Mouse (Mus musculus) G1E (cell line): ENCODE results near the gene Ccdc187. TPM values are rescaled to one million over a fixed set of nuclear protein-coding genes. Genes with fewer than 3 reads are reported as not detected.

Source experiments
- ATAC-seq: 2 replicates; pipeline ENCODE4 v1.8.0; 2016; ENCODE audit warnings: mild to moderate bottlenecking; ENCODE audit not compliant: insufficient number of reproducible peaks, poor library complexity, low FRiP score, severe bottlenecking; ENCODE audit errors: extremely low read depth
- DNase-seq: peaks from one replicate; pipeline ENCODE4 v3.0.0; 2012; ENCODE audit warnings: low spot score
- H3K27me3 ChIP-seq: 2 replicates; pipeline ENCODE4 v1.6.1; 2012; ENCODE audit warnings: mild to moderate bottlenecking, low read length, inconsistent platforms; ENCODE audit not compliant: insufficient read depth
- H3K36me3 ChIP-seq: replicated peaks from 2 replicates; pipeline ENCODE3; 2012; ENCODE audit warnings: mild to moderate bottlenecking, inconsistent platforms
- H3K4me1 ChIP-seq: 2 replicates; pipeline ENCODE4 v1.6.1; 2012; ENCODE audit warnings: low read depth, low read length, inconsistent platforms, mixed read lengths; ENCODE audit not compliant: insufficient read depth
- H3K4me3 ChIP-seq: 2 replicates; pipeline ENCODE4 v1.5.1; 2012; ENCODE audit warnings: low read depth, mild to moderate bottlenecking, inconsistent platforms, low read length, moderate library complexity, mixed read lengths
- H3K9me3 ChIP-seq: replicated peaks from 2 replicates; pipeline ENCODE4 v1.6.1; 2012; ENCODE audit warnings: inconsistent platforms
- CTCF ChIP-seq: IDR thresholded peaks from 2 replicates; pipeline ENCODE4 v1.5.1; 2012; ENCODE audit warnings: low read depth, low read length, inconsistent platforms, mixed read lengths
- GATA1 ChIP-seq: IDR thresholded peaks from 2 replicates; pipeline ENCODE4 v1.6.1; 2012; ENCODE audit warnings: borderline replicate concordance, low read length, inconsistent platforms, mixed read lengths
- GATA2 ChIP-seq: IDR thresholded peaks from 2 replicates; pipeline ENCODE4 v1.6.1; 2012; ENCODE audit warnings: low read depth, low read length, inconsistent platforms, borderline replicate concordance
- POLR2AphosphoS5 ChIP-seq: IDR thresholded peaks from 2 replicates; pipeline ENCODE4 v1.6.1; 2012; ENCODE audit warnings: low read depth, low read length, inconsistent platforms; ENCODE audit not compliant: insufficient replicate concordance
- TAL1 ChIP-seq: conservative IDR thresholded peaks from 2 replicates; pipeline ENCODE4 v1.6.1; 2012; ENCODE audit warnings: low read depth, low read length, inconsistent platforms, mixed read lengths
- polyA plus RNA-seq: library from polyadenylated mRNA; stranded (reverse); fragments of >175 nt; gene quantifications from 2 replicates; pipeline ENCODE4 v1.2.3, GENCODE M21; 2012
- total RNA-seq, 2 experiments: library from RNA; stranded (forward) in 1 of 2; stranded (reverse) in 1 of 2; fragments of 200-1000 nt in 1 of 2; fragments of >200 nt in 1 of 2; fragmentation: Nextera tagmentation in 1 of 2; gene quantifications; 2 replicates each; pipeline ENCODE4 v1.2.3; 2014 to 2017

Gene Ccdc187
- total and polyA plus RNA-seq, 3 experiments = 0.11 TPM; not detected in 2

DNA sequence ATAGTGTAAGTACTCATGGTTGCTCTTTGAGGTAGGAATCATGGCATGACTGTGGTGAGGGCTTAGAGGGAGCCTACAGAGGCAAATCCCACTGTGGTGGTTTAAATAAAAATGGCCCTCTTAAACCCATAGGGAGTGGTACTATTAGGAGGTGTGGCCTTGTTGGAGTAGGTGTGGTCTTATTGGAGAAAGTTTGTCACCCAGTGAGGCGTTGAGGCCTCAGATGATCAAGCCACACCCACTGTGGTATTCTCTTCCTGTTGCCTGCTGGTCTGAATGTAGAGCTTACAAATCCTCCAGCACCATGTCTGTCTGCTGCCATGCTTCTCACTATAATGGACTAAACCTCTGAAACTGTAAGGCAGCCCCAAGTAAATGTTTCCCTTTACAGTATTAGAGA lies 10.4 kb upstream of the Ccdc187 start:
- no peak overlapping the region for H3K4me3 ChIP-seq
- no peaks in the 10 kb centered on the region for H3K36me3 ChIP-seq
- no peak for TF ChIP-seq POLR2AphosphoS5
- TF ChIP-seq GATA1 = no peak
- TF ChIP-seq CTCF = no peak
- TF ChIP-seq TAL1 = no peak
- no peak for TF ChIP-seq GATA2
- no peak for ATAC-seq
- no peaks in the 10 kb centered on the region for H3K9me3 ChIP-seq
- H3K4me1 ChIP-seq = no peaks in the 10 kb centered on the region
- no peak for DNase-seq
- H3K27me3 ChIP-seq = peaks cover 19% of the 10 kb centered on the region

DNA sequence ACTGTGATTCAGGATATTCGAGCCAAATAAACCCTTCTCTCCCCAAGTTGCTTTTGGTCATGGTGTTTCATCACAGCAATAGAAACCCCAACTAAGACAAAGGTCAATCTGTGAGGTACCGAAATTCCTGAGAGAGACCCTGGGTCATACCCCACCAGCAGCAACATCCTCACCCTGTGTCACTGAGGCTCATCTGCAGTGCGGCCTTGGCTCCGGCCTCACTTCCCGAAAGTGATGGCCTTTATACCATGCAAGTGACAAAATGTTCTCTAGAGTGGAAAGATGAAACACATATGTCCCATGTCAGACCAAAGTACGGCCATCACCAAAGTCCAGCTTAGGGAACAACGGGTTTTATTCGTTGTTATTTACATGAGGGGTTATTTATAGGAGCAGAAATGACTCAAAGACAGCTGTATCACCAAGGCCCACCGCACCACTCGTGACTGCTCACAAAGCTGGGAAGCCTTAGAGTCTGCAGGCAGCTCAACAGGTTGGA lies 7.7 kb upstream of the Ccdc187 start:
- no peak overlapping the region for H3K4me3 ChIP-seq
- peaks cover 37% of the 10 kb centered on the region for H3K27me3 ChIP-seq
- DNase-seq (no peak), ATAC-seq (no peak)
- no peaks in the 10 kb centered on the region for H3K36me3 ChIP-seq
- TF ChIP-seq TAL1 = no peak
- TF ChIP-seq GATA1 = no peak
- TF ChIP-seq POLR2AphosphoS5 = no peak
- no peak for TF ChIP-seq CTCF
- no peak for TF ChIP-seq GATA2
- H3K9me3 ChIP-seq = no peaks in the 10 kb centered on the region
- peaks cover 2% of the 10 kb centered on the region; the same call in 1 of the 2 replicates for H3K4me1 ChIP-seq

DNA sequence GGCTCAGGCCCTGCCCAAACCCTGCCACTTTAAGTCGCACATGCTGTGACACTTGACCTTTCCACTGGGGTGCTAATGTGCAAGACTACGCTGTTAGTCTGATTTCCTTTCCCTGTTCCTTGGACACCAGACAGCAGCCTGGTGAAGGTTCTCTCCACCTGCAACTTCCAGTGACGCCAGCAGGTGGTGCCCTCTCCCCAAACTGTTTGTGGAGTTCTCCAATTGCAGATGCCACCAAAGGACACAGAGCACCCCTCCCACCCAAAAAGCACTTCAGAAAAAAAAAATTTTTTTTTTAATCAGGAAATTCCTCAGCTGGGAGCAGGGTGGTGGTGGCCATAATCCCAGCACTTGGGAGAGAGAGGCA lies 6.4 kb upstream of the Ccdc187 start:
- H3K27me3 ChIP-seq = peaks cover 44% of the 10 kb centered on the region
- no peak overlapping the region for H3K4me3 ChIP-seq
- no peaks in the 10 kb centered on the region for H3K9me3 ChIP-seq
- ATAC-seq (no peak), DNase-seq (peak; percentile 70)
- H3K4me1 ChIP-seq = peaks cover 2% of the 10 kb centered on the region; the same call in 1 of the 2 replicates
- TF ChIP-seq GATA1 (no peak), CTCF (peak; percentile 57)
- H3K36me3 ChIP-seq = no peaks in the 10 kb centered on the region

- Histone ChIP-seq H3K27me3 (peaks cover 48% of the 10 kb centered on the region), H3K4me1 (peaks cover 2% of the 10 kb centered on the region; the same call in 1 of the 2 replicates), H3K9me3 (no peaks in the 10 kb centered on the region), H3K4me3 (no peak overlapping the region), H3K36me3 (no peaks in the 10 kb centered on the region)
- TF ChIP-seq POLR2AphosphoS5 = no peak
- TF ChIP-seq CTCF = no peak
- TF ChIP-seq TAL1 = no peak
- no peak for ATAC-seq
- no peak for DNase-seq
Observed at GRCm38 (mm10) chr2:26300161-26300807, 5.9 kb upstream of the Ccdc187 start.

DNA sequence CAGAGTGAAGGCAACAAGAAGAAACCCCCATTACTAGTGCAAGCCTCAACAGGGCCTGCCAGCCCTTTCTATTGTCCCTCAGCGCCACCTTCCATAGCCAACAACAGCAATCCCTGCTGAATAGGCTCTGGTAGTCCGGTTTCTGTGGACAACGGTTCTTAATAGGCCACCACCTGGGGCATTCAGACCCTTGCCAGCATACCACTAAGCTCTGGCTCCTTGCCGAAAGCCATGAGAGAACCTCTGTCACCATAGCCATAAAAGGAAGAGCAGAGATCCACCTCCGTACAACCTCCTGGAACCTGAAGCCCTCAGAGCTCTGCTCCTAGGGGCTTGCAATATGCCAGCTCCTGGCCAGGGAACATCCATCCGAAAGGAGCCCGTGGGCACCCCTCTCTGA lies 5.0 kb upstream of the Ccdc187 start:
- no peak overlapping the region for H3K4me3 ChIP-seq
- peaks cover 46% of the 10 kb centered on the region for H3K27me3 ChIP-seq
- peaks cover 2% of the 10 kb centered on the region; the same call in 1 of the 2 replicates for H3K4me1 ChIP-seq
- ATAC-seq (no peak), DNase-seq (no peak)
- no peaks in the 10 kb centered on the region for H3K9me3 ChIP-seq
- no peaks in the 10 kb centered on the region for H3K36me3 ChIP-seq
- TF ChIP-seq CTCF = no peak
- TF ChIP-seq GATA1 = no peak
- TF ChIP-seq POLR2AphosphoS5 = no peak
- no peak for TF ChIP-seq GATA2
- no peak for TF ChIP-seq TAL1

DNA sequence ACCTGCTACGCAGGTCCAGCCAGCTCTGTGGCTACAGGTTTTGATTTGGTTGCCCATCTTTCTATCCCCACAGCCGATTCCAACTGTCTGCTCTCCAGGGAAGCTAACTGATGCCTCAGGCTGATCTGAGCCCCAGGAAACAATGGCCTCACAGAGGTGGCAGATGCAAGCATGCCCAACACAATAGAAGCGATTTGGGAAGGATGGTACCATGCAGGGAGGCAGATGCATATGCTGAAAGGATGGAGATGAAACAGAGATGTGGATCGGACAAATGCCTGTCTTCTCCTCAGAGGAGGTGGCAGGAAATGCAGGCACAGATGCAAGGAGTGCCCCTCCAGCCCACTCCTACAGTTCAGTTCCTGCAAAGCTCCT lies 4.5 kb upstream of the Ccdc187 start:
- no peaks in the 10 kb centered on the region for H3K9me3 ChIP-seq
- H3K27me3 ChIP-seq = peaks cover 51% of the 10 kb centered on the region
- TF ChIP-seq GATA1 (no peak), POLR2AphosphoS5 (no peak), CTCF (no peak), TAL1 (no peak), GATA2 (no peak)
- no peak overlapping the region for H3K4me3 ChIP-seq
- no peaks in the 10 kb centered on the region for H3K36me3 ChIP-seq
- DNase-seq (no peak), ATAC-seq (no peak)
- H3K4me1 ChIP-seq = peaks cover 2% of the 10 kb centered on the region; the same call in 1 of the 2 replicates

DNA sequence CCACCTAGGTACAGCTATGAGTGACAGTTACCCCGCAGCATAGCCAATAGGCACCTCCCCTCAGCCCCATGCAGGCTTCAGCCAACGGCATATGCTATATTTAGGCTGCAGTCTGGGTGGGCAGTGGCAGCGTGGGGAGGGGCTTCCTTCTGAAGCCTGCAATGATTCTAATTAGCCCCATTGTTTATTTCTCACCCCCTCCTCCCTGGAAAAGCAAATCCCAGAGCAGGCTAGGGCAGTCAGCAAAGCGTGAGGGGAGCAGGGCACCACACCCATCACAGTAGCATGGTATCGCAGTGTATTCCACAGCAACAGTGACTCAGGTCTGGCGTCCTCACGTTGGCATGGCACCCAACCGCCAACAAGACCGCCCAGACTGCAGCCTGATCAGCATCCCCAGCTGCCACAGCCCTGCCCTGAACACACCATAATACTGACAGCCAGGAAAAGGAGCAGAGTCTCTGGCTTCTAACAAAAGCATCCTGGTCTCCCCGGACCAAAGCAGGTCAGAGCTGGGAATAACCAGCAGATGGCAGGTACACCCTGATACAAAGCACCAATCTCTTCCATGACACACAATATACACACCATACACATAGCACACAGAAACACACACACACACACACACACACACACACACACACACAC lies 4.0 kb upstream of the Ccdc187 start:
- Histone ChIP-seq H3K9me3 (no peaks in the 10 kb centered on the region), H3K4me1 (peaks cover 2% of the 10 kb centered on the region; the same call in 1 of the 2 replicates), H3K4me3 (no peak overlapping the region), H3K36me3 (no peaks in the 10 kb centered on the region), H3K27me3 (peaks cover 54% of the 10 kb centered on the region)
- ATAC-seq = no peak
- no peak for DNase-seq
- no peak for TF ChIP-seq GATA2
- TF ChIP-seq GATA1 = no peak
